Mouse (Mus musculus) olfactory bulb, adult 2 months (tissue): ENCODE results near the gene Cdc42. TPM values are rescaled to one million over a fixed set of nuclear protein-coding genes. Genes with fewer than 3 reads are reported as not detected.

Experiments
- H3K27ac ChIP-seq: fragments of 200-500 bp; 2 replicates; pipeline ENCODE4 v1.5.1; 2012; ENCODE audit warnings: low read depth, low read length; ENCODE audit not compliant: insufficient read depth
- H3K4me1 ChIP-seq: fragments of 200-500 bp; 2 replicates; pipeline ENCODE4 v1.6.1; 2012; ENCODE audit warnings: low read length; ENCODE audit not compliant: control insufficient read depth, insufficient read depth
- H3K4me3 ChIP-seq: fragments of 200-500 bp; 2 replicates; pipeline ENCODE4 v1.5.1; 2012; ENCODE audit warnings: mild to moderate bottlenecking, low read depth, low read length, moderate library complexity; ENCODE audit not compliant: insufficient read depth
- CTCF ChIP-seq: fragments of 200-500 bp; IDR thresholded peaks from 2 replicates; pipeline ENCODE4 v1.5.1; 2012; ENCODE audit warnings: low read depth, mild to moderate bottlenecking, low read length, moderate library complexity; ENCODE audit not compliant: insufficient read depth
- POLR2A ChIP-seq: fragments of 200-500 bp; IDR thresholded peaks from 2 replicates; pipeline ENCODE4 v1.6.1; 2012; ENCODE audit warnings: mild to moderate bottlenecking, low read depth, low read length, moderate library complexity; ENCODE audit not compliant: insufficient read depth
- WGBS: fragments of 180-500 bp; shearing (Covaris S2); methylation state at CpG from one replicate; pipeline ENCODE4 v1.1.7; 2018; 5-methylcytosine and 5-hydroxymethylcytosine counted together
- polyA plus RNA-seq: library from polyadenylated mRNA; stranded (reverse); fragments of >200 nt; gene quantifications from 2 replicates; pipeline ENCODE4 v1.2.4, GENCODE M21; 2012; ENCODE audit warnings: low replicate concordance; ENCODE audit not compliant: missing spikeins, insufficient read depth, insufficient read length

The Cdc42 gene
- polyA plus RNA-seq, 1 experiment, result not detected

- Histone ChIP-seq H3K27ac (no peak overlapping the region), H3K4me1 (peaks cover 19% of the 10 kb centered on the region)
These were observed 16.2 kb upstream of the Cdc42 start for GRCm38 (mm10) chr4:137373711-137374110.

GRCm38 (mm10) chr4:137371596-137372523, 14.3 kb upstream of the Cdc42 start:
- no peak overlapping the region for H3K4me3 ChIP-seq
- 85% methylated on average over 16 of the region's 16 CpGs for WGBS
- no peak overlapping the region for H3K27ac ChIP-seq
- peaks cover 28% of the 10 kb centered on the region for H3K4me1 ChIP-seq
- no peak for TF ChIP-seq POLR2A
- TF ChIP-seq CTCF, result no peak

More at GRCm38 (mm10) chr4:137373711-137374110, 16.2 kb upstream of the Cdc42 start:
- no peak overlapping the region for H3K4me3 ChIP-seq
- no peak for TF ChIP-seq CTCF
- no peak for TF ChIP-seq POLR2A
- WGBS, result 82% methylated on average over 6 of the region's 6 CpGs

DNA sequence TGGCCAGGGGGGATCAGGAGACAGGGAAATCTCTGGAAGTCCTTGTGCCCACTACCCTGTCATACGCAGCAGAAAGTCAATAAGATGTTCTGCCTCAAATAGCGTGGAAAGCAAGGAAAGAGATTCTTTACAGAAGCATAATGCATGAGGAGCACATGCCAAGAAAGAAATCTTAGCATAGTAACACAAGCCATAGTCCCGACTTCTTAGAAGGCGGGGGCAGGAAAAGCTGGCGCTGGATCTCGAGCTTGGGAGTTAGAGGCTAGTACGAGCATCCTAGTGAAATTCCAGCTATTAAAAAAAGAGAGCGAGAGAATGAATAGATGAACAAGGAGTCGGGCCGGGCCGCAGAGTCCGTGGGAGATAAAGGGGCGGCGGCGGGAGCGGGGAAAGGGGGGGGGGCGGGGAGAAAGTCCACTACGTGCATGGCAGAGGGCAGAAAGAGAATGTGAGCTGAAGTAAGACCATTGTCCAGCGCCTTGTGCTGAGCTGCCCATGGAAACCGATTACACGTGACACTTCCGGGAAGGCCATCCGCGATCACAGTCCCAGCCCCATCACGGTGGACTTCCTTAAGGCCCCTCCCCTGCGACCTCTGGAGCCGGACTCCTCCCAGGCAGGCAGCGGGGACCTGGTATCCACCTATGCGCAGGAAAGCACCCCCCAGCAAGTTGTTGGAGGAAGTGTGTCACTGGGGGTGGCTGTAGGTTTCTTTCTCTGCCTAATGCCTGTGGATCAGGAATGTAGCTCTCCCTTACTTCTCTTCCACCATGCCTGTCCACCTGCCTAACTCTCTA, 12.6 kb upstream of the Cdc42 start:
- Histone ChIP-seq H3K27ac (no peak overlapping the region), H3K4me3 (peak overlapping the region; percentile 24; the same call in 1 of the 2 replicates), H3K4me1 (peaks cover 21% of the 10 kb centered on the region)
- TF ChIP-seq POLR2A, result no peak
- TF ChIP-seq CTCF, result no peak
- WGBS, result 9% methylated on average over 28 of the region's 29 CpGs

- H3K27ac ChIP-seq, result no peak overlapping the region
- WGBS, result 38% methylated on average over 1 of the region's 1 CpGs
- no peak overlapping the region for H3K4me3 ChIP-seq
- no peak for TF ChIP-seq CTCF
- no peak for TF ChIP-seq POLR2A
- H3K4me1 ChIP-seq, result peaks cover 17% of the 10 kb centered on the region
These were observed 10.7 kb upstream of the Cdc42 start for GRCm38 (mm10) chr4:137368198-137368597.

- Histone ChIP-seq H3K4me1 (peaks cover 17% of the 10 kb centered on the region), H3K4me3 (no peak overlapping the region), H3K27ac (no peak overlapping the region)
- TF ChIP-seq POLR2A (no peak), CTCF (no peak)
- WGBS, result 30% methylated on average over 5 of the region's 5 CpGs
These were observed 10.0 kb upstream of the Cdc42 start for GRCm38 (mm10) chr4:137367275-137368088.

DNA sequence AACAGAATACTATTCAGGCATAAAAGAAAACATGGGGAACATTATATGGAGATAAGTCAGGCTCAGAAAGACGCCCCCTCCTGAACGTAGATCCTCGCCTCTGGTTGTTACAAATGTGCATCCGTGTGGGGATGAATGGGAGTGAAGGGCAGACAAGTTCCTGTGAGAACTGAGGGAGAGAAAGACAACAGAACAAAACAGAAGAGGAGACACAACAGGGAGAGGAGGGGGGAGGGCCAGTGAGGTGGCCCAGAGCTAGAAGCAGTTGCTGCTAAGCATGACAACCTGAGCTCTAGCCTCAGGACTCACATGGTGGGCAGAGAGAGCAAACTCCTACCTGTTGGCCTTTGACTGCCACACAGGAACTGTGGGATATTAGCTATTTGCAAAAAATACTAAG, 8.6 kb upstream of the Cdc42 start:
- Histone ChIP-seq H3K4me3 (no peak overlapping the region), H3K4me1 (peaks cover 13% of the 10 kb centered on the region), H3K27ac (no peak overlapping the region)
- WGBS, result 92% methylated on average over 4 of the region's 4 CpGs
- TF ChIP-seq CTCF, result no peak
- TF ChIP-seq POLR2A, result no peak

- no peak for TF ChIP-seq CTCF
- TF ChIP-seq POLR2A, result no peak
- no peak overlapping the region for H3K4me3 ChIP-seq
- 87% methylated on average over 19 of the region's 19 CpGs for WGBS
- H3K4me1 ChIP-seq, result peaks cover 13% of the 10 kb centered on the region
- H3K27ac ChIP-seq, result no peak overlapping the region
These were observed 8.0 kb upstream of the Cdc42 start for GRCm38 (mm10) chr4:137365356-137366062.

- peaks cover 9% of the 10 kb centered on the region for H3K4me1 ChIP-seq
- H3K4me3 ChIP-seq, result no peak overlapping the region
- TF ChIP-seq POLR2A (no peak), CTCF (no peak)
- WGBS, result 94% methylated on average over 6 of the region's 6 CpGs
- H3K27ac ChIP-seq, result no peak overlapping the region
These were observed 7.3 kb upstream of the Cdc42 start for GRCm38 (mm10) chr4:137364826-137365225.
